Mouse (Mus musculus) small intestine, adult 2 months (tissue): Measurements from ENCODE around the gene Pxk.

Source experiments
- CTCF ChIP-seq: fragments of 200-500 bp; IDR thresholded peaks from 2 replicates; pipeline ENCODE4 v1.5.1; 2012; ENCODE audit warnings: low read depth, mild to moderate bottlenecking, control low read depth, inconsistent platforms, low read length, moderate library complexity, mixed read lengths; ENCODE audit not compliant: insufficient replicate concordance, insufficient read length; ENCODE audit errors: extremely low read depth
- POLR2A ChIP-seq: fragments of 200-500 bp; IDR thresholded peaks from 2 replicates; pipeline ENCODE4 v1.6.1; 2012; ENCODE audit warnings: low read depth, mild to moderate bottlenecking, control low read depth, inconsistent platforms, low read length, moderate library complexity

DNA sequence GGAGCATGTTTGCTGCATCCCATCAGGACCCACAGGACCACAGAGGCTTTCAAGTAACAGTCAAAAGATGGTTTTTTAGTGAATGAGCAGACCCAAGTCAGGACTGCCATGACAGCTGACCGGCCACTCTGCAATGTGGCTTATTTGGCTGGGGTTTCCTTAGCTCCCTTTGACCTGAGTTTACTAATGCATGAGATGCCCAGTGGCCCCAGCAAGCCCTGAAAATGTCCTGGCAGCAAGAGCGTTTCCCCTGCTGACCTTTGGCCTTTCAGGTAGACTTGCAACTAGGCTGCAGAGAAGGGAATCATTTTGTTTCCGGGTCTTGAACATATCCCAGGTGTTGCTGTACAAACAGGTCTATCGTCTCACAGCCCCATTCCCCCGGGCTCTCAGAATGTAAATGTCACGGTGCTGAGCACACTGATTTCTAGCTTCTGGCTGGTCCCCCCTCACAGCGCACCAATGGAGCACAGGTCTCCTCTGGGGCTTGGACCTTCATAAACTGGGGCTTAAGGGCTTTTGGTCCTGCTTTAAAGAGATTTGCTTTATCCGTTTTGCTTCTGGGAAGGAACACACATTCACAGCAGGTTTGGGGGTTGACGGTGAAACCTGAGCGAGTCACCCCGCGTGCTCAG lies 93.4 kb downstream of the Pxk start:
- TF ChIP-seq POLR2A = no peak
- no peak for TF ChIP-seq CTCF
